Mouse (Mus musculus): ENCODE measurements around the gene Gclm.
"Not testable (repeated sequence)": the region's sequence is repeated elsewhere in the genome, so short reads cannot be mapped to it uniquely, and the experiment has no call there.

Gene Gclm

DNA sequence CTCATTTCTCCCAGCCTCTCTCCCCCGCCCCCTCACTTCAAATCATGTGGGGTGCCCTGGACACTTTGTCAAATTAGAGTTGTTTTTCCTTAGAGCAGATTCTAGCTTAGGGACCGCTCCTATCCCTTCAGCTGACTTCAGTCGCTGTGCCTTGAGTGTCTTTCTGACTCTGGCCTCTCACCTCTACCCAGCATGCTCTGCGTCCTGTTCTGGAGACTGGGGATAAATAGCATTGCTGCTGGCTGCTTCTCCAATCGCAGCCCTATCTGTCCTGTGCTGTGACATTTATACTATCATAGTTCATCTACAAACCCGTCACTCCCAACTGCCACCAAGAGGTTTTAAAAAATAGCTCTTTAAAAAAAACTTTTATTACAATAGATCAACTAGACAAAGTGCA is 2.5 kb upstream of the Gclm start:
- DNase-seq (ENCODE audit: low spot score), result no peak

DNA sequence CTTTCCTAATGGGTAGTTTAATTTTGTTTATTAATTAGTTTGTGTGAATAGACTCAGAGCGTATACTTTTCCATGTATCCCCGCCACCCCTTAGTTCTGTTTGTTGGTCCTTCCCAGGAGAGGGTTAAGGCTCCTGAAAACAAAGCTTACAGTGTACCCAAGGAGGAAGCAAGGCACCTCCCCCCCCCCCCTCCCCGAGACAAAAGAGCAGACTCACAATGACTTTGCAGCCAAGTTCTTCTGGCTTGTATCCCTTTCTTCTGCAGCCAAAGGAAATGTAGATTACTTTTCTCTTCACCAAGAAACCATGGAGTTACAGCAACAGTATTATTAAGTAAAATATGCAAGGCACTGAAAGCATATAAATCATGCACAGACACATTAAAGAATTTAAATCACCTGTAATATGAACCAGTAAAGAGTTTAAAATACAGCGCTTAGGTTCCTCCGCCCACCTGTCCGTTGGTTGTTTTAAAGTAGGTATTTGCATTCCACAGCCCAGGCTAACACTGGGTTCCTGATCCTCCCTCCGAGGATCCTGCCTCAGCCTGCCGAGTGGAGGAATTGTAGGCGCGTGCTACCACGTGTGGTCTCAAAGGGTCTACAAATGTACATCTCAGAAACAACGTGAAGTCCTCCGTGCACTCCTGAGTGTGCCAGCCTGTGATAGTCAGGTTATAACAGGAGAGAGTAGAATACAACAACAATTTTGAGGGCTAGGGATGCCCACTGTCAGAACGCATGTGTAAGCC is 1.8 kb upstream of the Gclm start:
- DNase-seq (ENCODE audit: low spot score), result no peak

DNA sequence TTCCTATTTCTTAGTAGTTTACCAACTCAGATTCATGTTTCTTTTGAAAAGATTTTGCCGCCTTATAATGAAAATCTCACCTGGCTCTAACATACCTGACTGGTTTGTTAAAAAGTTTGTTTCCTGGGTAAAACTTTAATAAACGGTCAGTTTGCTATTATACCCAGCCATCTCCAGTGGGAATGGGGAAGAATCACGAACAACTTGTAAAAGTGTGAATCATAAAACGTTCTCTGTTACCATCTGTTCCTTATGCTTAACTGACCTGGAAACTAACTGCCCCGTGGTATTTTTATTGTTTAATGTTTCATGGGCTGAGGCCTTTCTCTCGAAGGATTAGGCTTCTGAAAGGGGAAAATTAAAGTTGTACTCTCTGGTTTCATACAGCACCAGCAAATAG is 598 bp upstream of the Gclm start:
- no peak for DNase-seq (ENCODE audit: low spot score)

DNA sequence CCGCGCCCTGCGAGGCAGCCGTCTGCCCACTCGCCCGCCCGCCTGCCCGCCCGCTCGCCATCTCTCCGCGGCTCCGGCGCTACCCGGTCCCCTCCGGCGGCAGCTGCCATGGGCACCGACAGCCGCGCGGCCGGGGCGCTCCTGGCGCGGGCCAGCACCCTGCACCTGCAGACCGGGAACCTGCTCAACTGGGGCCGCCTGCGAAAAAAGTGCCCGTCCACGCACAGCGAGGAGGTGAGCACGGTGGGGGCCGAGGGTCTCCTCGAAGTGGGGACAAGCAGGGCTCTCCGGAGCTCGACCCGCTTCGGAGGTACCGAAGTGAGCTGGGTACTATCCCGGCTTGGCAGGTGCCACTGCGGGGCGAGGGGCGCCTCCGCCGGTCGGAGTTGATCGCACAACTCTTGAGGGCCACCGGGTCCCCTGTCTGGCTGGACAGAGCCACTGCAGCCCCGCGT is 548 bp downstream of the Gclm start:
- DNase-seq (ENCODE audit: low spot score), result peak; percentile 30

DNA sequence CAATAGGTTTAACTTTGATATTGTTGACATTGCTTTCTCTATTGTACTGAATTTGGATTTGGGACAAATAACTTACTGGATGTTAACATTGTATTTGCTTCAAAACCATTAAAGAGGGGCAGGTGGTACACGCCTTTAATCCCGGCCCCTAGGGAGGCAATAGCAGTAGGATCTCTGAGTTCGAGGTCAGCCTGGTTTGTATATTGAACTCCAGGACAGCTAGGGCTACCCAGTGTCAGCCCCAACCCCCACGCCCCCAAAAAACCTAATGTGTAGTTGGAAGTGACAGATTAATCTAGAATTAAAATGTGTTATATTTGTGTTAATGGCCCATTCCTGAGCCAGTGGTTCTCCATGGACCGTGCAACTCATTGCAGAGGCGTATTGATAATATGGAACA is 1.0 kb downstream of the Gclm start:
- DNase-seq (ENCODE audit: low spot score), result no peak

DNA sequence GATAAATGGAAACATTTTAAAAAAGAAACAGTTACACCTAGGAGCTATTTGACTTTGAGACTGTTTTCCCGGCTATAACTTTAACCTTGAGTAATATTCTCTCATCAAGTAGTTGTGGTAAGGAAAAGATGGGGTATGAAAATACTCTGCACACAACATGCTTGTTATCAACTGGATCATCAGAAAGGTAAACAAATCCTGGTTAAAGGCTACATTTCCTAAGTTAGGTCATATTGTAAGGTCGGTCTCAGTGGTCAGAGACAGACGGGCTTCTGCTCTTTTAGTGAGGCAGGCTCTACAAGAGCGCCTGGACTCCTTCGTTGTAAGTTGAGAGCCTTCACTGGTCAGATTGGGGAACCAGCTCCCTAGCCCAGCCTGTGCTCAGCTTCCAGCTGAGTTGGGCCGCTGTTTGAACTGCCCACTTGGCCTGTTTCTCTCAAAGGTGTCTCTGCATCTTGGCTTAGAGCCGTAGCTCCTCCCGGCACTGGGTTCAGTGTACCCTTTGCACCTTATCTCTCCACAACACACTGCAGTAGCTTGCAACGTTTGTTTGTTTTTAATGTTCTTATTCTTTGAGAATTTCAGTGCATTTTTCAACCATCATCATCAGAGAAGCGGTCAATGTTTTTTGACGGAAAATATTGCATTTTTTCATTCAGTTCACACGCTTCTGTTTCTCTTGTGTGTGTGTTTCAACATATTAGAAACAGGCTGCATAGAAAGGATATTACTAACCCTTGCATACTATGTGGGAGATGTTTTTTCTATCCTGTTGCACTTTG is 1.8 kb downstream of the Gclm start:
- DNase-seq (ENCODE audit: low spot score), result no peak

DNA sequence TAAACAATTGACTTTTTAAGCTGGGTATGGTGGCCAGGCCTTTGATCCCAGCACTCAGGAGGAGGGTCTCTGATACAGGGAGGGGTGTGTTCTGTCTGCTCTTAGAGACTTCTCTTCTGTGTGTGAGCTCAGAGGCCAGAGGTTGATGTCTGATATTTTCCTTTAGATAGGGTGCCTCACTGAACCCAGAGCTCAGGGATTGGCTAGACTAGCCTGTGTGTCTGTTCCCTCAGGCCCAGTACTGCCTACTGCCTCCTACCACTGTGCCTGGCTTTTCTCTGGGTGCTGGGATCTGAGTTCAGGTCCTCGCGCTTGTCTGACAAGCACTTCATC is 2.4 kb downstream of the Gclm start:
- DNase-seq (ENCODE audit: low spot score), result no peak

DNA sequence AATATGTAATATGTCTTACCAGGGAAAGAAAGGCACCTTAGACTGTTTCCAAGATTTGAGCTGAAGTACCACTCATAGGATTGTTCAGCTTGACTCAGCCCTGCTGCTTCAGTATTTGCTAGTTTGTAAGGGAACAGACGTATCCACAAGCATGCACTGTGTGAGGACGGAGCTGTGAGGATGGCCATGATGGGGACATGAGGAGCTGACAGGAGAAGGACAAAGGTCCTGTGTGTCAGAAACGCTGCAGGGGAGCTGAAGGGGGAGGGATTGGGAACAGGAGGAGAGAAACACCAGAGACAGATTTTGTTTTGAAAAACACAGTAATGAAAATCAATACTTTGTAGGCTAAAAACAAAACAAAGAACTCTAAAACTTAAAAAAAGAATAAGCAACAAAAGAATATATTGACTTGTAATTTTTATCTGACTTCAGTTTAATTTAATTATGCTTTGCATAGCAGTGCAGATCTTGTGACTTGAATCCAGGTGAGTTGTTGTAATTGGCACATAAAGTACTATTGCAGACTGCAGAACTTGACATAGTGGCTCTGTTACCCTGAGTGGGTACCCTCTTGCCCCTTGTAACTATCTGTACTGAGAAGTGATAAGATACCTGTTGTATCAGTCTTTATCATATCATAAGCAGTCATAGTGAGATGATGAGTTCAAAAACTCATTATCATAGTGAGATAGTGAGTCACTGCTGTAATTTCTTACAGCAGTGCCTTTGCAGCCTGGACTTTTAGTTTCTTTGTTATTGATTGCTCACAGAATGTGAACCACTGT is 7.3 kb downstream of the Gclm start:
- DNase-seq (ENCODE audit: low spot score), result no peak

DNA sequence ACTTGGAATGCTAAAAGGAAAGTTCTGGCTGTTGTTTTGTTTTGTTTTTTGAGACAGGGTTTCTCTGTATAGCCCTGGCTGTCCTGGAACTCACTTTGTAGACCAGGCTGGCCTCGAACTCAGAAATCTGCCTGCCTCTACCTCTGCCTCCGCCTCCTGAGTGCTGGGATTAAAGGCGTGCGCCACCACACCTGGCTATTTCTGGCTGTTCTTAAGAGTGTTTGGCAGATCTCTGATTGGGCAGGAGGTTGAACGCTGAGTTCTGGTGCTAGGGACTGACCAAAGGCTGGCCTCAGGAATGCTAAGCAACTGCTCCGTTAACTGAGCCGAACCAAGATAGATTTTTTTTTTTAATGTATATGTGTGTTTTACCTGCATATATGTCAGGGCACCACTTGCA is 8.7 kb downstream of the Gclm start:
- not testable (repeated sequence) for DNase-seq (ENCODE audit: low spot score)

DNA sequence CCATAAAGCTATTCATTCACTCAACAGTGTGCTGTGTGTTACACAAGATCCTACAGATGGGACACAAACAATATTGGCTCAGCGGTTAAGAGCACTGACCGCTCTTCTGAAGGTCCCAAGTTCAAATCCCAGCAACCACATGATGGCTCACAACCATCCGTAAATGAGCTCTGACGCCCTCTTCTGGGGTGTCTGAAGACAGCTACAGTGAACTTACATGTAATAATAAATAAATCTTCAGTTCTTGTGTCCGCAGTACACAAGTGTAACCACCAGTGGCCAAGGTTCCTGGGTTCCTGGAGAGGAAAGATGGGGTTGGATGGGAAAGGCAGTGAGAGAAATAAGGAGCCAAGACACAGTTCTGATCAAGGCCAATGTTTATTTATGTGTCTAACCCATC is 24.6 kb downstream of the Gclm start:
- DNase-seq (ENCODE audit: low spot score), result no peak

DNA sequence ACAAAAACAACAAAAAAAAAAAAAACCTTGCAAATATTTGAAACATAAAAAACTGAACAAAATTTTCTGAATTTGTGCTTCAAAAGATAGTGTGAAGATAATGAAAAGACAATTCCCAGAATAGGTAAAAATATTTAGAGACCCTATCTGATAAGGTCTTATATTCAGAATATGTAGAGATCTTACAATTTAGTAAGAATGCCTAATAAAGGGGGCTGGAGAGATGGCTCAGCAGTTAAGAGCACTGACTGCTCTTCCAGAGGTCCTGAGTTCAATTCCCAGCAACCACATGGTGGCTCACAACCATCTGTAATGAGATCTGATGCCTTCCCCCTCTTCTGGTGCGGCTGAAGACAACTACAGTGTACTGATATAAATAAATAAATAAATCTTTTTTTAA is 27.2 kb downstream of the Gclm start:
- not testable (repeated sequence) for DNase-seq (ENCODE audit: low spot score)

DNA sequence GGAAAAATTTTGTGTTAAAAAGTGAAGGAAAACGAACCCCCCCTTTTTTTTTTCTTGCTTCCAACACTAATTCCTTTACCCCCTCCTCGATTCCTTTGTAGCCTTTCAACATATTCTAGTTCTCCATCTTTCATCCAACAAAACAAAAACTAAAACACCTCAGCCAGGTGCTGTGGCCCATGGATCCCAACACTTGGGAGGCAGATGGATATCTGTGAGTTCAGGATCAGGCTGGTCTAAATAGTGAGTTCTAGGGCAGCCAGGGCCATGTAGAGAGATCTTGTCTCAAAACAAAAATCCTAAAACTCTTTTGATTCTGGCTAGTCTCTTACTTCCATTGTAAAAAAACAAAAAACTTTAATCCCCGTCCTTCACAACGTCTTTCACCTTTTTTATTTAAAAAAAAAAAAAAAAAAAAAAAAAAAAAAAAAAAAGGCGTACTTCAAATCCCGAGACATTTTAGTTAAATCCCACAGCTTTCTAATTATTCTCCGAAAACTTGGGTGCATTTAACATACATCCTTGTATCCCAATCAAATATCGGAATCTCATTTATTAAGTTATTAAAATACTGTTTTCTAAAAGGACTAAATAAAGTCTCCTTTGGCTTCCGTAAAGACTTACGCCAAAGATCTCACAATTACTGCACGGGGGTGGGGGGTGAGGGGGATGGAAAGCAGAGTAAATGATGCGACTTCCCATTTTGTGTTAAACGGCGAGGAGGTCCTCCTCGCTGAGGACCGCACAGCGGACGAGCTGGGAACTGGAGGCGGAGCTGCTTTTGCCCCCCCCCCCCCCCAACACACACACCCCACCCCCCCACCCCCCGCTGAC is 28.3 kb downstream of the Gclm start:
- no peak for DNase-seq (ENCODE audit: low spot score)

DNA sequence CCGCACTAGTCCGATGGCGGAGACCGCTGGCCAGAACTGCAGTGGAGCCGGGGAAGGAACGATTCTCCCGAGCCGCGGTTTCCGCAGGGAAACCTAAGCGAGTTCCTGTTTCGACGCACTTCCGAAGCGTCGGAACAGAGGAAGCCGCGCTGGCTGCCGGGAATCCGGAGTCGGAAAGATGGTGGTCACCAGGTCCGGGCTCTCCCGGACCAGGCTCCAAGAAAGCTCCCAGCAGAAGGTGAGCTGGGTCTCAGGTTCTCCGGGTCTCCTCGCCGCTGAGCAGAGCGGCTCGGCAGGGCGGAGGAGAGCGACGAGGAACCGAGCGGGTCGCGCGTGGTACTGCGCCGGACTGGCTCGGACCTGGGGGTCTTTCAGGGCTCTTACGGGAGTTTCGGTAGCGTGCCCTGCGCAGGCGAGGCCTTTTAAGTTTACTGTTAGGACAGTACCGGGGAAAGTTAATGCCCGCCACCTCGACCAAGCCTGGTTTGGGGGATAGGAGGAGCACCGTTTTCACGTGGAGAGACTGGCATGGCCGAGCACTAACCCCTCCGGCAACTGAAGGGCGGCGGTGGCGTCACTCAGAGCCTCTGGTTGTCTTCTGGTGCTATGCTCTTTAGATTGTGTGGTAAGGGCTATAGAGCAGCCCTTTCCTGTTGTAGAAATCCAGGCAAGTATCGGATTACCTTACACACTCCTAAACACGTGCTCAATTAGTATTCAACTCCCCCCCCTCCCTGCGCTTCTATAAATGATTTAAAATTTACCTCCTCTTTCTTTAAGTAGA is 29.1 kb downstream of the Gclm start, which contains the start of gene Dnttip2:
TSS of gene Dnttip2 (plus strand) at position 148 of the 784 bp plus-strand sequence.
- peak; percentile 65 for DNase-seq (ENCODE audit: low spot score)

DNA sequence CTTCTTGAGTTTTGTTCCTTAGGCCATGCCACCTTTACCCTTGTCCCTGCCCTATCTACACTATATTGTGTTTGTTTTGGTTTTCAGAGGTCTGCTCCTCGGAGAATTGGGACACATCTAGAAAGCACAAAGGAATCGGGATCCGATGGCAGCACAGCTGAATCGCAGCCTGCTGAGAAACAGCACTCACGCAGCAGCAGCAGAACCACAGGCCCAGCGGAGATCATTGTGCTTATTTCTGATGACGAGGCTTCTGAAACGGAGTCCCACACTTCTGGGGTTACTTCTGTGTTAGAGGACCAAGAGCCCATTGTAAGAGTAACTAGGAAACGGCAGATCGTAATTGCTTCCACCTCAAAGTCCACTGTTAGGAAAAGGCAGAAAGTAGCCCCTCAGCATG is 29.8 kb downstream of the Gclm start:
- no peak for DNase-seq (ENCODE audit: low spot score)

DNA sequence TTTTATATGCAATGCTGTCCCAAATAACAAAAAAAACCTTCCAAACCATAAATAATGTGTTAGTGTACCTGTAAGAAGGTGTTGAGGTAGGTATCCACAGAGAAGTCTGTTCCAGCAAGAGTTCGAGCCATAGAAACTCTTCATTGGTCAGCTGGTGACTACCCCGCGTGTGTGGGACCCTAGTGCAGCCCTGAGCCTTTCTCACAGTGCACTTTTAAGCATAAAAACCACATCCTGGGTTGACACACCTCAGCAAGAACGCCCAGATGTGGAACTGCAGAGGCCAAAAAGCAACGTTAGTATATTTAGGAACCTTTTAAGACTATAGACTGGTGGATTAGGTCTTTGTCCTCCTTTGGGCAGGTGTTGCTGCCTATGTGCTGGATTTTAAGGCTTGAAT is 41.8 kb downstream of the Gclm start:
- DNase-seq (ENCODE audit: low spot score), result no peak

DNA sequence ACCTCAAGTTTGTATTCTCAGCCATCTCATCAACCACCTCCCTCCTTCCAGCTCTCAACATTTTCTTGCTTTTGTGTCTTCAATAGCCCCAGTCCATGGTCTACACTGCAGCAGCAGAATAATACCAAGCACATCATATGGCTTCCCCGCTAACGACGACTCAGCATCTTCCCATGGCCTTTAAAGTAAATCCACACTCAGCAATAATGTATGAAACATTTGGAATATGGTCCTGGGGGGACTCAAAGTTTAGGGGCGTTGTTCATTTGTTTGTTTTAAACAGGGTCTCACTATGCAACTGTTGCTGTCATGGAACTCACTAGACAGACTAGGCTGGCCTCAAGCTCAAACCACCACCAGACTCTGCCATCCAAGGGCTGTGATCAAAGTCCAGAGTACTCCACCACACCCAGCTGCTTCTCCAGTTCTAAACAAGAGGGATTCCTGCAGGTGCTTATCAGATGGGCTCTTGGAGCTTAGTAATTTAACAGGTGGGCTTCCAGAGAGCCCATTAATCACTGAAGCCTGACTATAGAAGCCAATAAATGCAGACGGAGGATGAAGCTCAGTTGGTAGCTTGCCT is 43.3 kb downstream of the Gclm start:
- DNase-seq (ENCODE audit: low spot score), result no peak

DNA sequence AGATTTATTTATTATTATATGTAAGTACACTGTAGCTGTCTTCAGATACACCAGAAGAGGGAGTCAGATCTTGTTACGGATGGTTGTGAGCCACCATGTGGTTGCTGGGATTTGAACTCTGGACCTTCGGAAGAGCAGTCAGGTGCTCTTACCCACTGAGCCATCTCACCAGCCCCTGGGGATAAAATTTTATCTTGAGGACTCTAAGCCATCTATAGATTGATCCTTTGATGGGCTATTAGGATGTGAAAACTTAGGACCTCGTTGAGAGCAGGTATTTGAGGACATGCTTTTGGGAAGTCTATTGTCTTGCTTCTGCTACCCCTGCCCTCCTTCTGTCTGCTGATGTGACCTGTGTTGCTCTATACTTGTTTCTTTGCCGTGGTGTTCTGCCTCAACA is 44.0 kb downstream of the Gclm start:
- DNase-seq (ENCODE audit: low spot score), result not testable (repeated sequence)

DNA sequence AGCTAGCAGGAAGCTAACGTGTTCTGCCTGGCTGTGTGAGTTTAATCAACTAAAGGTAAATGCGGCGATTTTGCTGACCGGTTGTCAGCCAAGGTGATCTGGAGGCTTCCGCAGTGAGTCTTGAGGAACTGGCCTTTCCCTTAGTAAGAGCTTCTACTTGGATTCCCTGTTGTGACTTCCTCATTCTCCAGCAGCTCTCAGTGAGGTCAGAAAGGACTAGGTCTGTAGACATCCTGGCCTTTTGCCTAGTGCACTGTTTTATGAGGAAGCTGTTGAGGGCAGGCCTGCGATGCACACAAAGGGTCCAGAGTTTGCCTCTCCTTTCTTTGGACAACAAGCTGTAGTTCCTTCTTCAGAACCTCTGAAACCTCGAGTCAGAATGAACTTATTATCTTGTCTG is 45.3 kb downstream of the Gclm start:
- DNase-seq (ENCODE audit: low spot score), result no peak

DNA sequence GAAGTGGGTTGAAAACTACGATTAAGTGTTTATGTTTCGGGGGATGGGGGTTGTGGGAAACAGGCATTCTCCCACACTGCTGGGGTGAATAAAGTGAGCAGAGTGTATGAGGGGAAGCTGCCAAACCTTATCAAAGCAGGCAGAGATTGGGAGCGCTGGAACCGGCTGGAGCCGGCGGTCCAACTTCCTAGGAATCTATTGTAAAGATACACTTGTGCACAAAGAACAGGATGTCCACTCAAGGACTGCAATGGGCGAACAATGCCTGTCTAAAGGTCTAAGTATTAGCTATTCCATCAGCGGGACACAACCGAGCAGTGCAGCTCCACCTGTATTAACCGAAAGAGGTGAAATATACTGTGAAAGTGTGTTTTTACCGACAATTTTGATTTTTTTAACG is 46.5 kb downstream of the Gclm start:
- DNase-seq (ENCODE audit: low spot score), result no peak

DNA sequence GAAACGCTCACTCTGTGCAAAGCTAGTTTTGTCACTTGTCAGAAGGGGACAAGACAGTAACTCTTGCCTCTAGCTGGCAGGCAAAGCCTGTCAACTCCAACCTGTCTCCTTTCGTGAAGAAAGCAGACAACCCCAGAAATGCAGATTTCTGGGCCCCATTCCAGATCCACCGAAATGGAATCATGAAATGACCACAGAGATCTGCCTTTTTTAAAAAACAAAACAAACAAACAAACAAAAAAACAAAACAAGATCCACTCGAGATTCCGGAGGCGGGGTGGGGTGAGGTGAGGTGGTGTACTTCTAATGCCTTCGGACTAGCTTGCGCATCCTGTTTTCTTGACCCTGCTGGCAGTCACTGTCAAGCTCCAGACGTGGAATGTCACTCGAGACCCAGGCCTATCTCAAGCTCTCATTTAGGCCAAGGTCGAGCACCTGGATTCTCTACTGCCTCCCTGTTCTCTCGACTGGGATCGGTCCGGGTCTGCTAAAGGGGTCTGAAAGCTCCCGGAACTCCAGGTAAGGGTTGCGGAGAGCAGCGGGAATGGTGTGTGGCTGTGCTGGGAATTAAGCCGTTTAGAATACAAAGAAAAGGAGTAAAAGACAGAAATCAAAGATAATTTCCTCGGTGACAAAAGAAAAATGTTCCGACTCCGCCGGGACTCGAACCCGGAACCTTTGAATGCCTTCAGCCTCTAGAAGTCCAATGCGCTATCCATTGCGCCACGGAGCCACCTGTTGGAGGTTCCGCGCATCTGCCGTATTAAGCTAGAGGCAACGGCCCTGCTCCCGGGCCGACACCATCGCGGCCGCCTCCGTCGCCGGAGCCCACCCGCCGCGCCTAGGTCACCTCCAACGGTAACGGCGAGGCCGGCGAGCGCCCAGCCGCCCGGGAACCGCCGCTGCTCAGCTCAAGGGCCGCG is 47.2 kb downstream of the Gclm start:
- DNase-seq (ENCODE audit: low spot score), result peak; percentile 99

Data from ovary, postnatal 10 days (tissue).